Mouse (Mus musculus): ENCODE results near the gene Ccdc191. TPM values are rescaled to one million over a fixed set of nuclear protein-coding genes. Genes with fewer than 3 reads are reported as not detected.

Gene Ccdc191
- 2.9 TPM in 2 replicates for polyA plus RNA-seq (2015; fragmentation: Nextera tagmentation; extraction: Ambion mirVana)

- Histone ChIP-seq H3K4me1 (ENCODE audit: control insufficient read depth, low read depth, low read length) (peaks cover 13% of the 10 kb centered on the region), H3K4me2 (ENCODE audit: low read depth, low read length) (peak within 1 kb of the TSS; percentile 78), H3K27ac (ENCODE audit: low read length) (peak within 1 kb of the TSS; percentile 65), H3K36me3 (ENCODE audit: control insufficient read depth, insufficient read depth) (no peaks in the 10 kb centered on the region), H3K9ac (ENCODE audit: low read depth, low read length) (peak within 1 kb of the TSS; percentile 80), H3K9me3 (replicated peaks; ENCODE audit: control insufficient read depth, low read length) (no peaks in the 10 kb centered on the region), H3K27me3 (ENCODE audit: control insufficient read depth, insufficient read depth, low read depth, low read length) (no peaks in the 10 kb centered on the region), H3K4me3 (ENCODE audit: low read depth, low read length) (peak within 1 kb of the TSS; percentile 82)
- under 1% methylated on average over 33 of the region's 33 CpGs for WGBS (ENCODE audit: insufficient replicate concordance)
- ATAC-seq (ENCODE audit: low read depth), result peak; percentile 99
Measured at GRCm38 (mm10) chr16:43889208-43890004, at the start of gene Ccdc191. Gene Ccdc191, plus strand, starts transcription at chr16:43889800.

- no peaks in the 10 kb centered on the region for H3K4me1 ChIP-seq (ENCODE audit: control insufficient read depth, low read depth, low read length)
- no peak for ATAC-seq (ENCODE audit: low read depth)
- H3K9ac ChIP-seq (ENCODE audit: low read depth, low read length), result no peak overlapping the region
- no peaks in the 10 kb centered on the region for H3K27me3 ChIP-seq (ENCODE audit: control insufficient read depth, insufficient read depth, low read depth, low read length)
- H3K4me3 ChIP-seq (ENCODE audit: low read depth, low read length), result no peak overlapping the region
- no peaks in the 10 kb centered on the region for H3K36me3 ChIP-seq (ENCODE audit: control insufficient read depth, insufficient read depth)
- 48% methylated on average over 1 of the region's 1 CpGs for WGBS (ENCODE audit: insufficient replicate concordance)
- H3K4me2 ChIP-seq (ENCODE audit: low read depth, low read length), result no peak overlapping the region
- H3K27ac ChIP-seq (ENCODE audit: low read length), result no peak overlapping the region
- H3K9me3 ChIP-seq (replicated peaks; ENCODE audit: control insufficient read depth, low read length), result no peaks in the 10 kb centered on the region
Measured at GRCm38 (mm10) chr16:43841236-43841635, 48.4 kb upstream of the Ccdc191 start.

GRCm38 (mm10) chr16:43849839-43850238, 39.8 kb upstream of the Ccdc191 start:
- Histone ChIP-seq H3K4me2 (ENCODE audit: low read depth, low read length) (no peak overlapping the region), H3K9ac (ENCODE audit: low read depth, low read length) (no peak overlapping the region), H3K4me1 (ENCODE audit: control insufficient read depth, low read depth, low read length) (no peaks in the 10 kb centered on the region), H3K36me3 (ENCODE audit: control insufficient read depth, insufficient read depth) (no peaks in the 10 kb centered on the region), H3K4me3 (ENCODE audit: low read depth, low read length) (no peak overlapping the region), H3K27me3 (ENCODE audit: control insufficient read depth, insufficient read depth, low read depth, low read length) (no peaks in the 10 kb centered on the region), H3K9me3 (replicated peaks; ENCODE audit: control insufficient read depth, low read length) (no peaks in the 10 kb centered on the region), H3K27ac (ENCODE audit: low read length) (no peak overlapping the region)
- 50% methylated on average over 1 of the region's 1 CpGs for WGBS (ENCODE audit: insufficient replicate concordance)
- ATAC-seq (ENCODE audit: low read depth), result no peak

GRCm38 (mm10) chr16:43858941-43859476, 30.6 kb upstream of the Ccdc191 start:
- 72% methylated on average over 5 of the region's 5 CpGs for WGBS (ENCODE audit: insufficient replicate concordance)
- Histone ChIP-seq H3K27me3 (ENCODE audit: control insufficient read depth, insufficient read depth, low read depth, low read length) (no peaks in the 10 kb centered on the region), H3K27ac (ENCODE audit: low read length) (no peak overlapping the region), H3K36me3 (ENCODE audit: control insufficient read depth, insufficient read depth) (peaks cover 3% of the 10 kb centered on the region), H3K4me3 (ENCODE audit: low read depth, low read length) (no peak overlapping the region), H3K9me3 (replicated peaks; ENCODE audit: control insufficient read depth, low read length) (no peaks in the 10 kb centered on the region), H3K4me1 (ENCODE audit: control insufficient read depth, low read depth, low read length) (no peaks in the 10 kb centered on the region), H3K9ac (ENCODE audit: low read depth, low read length) (no peak overlapping the region), H3K4me2 (ENCODE audit: low read depth, low read length) (no peak overlapping the region)
- no peak for ATAC-seq (ENCODE audit: low read depth)

GRCm38 (mm10) chr16:43860624-43861023, 29.0 kb upstream of the Ccdc191 start:
- Histone ChIP-seq H3K9me3 (replicated peaks; ENCODE audit: control insufficient read depth, low read length) (no peaks in the 10 kb centered on the region), H3K4me3 (ENCODE audit: low read depth, low read length) (no peak overlapping the region), H3K27me3 (ENCODE audit: control insufficient read depth, insufficient read depth, low read depth, low read length) (no peaks in the 10 kb centered on the region), H3K9ac (ENCODE audit: low read depth, low read length) (no peak overlapping the region), H3K4me1 (ENCODE audit: control insufficient read depth, low read depth, low read length) (no peaks in the 10 kb centered on the region), H3K36me3 (ENCODE audit: control insufficient read depth, insufficient read depth) (peaks cover 6% of the 10 kb centered on the region), H3K27ac (ENCODE audit: low read length) (no peak overlapping the region), H3K4me2 (ENCODE audit: low read depth, low read length) (no peak overlapping the region)
- ATAC-seq (ENCODE audit: low read depth), result no peak
- 60% methylated on average over 6 of the region's 6 CpGs for WGBS (ENCODE audit: insufficient replicate concordance)

- no peaks in the 10 kb centered on the region for H3K9me3 ChIP-seq (replicated peaks; ENCODE audit: control insufficient read depth, low read length)
- no peak overlapping the region for H3K27ac ChIP-seq (ENCODE audit: low read length)
- no peak overlapping the region for H3K4me2 ChIP-seq (ENCODE audit: low read depth, low read length)
- no peak overlapping the region for H3K9ac ChIP-seq (ENCODE audit: low read depth, low read length)
- H3K36me3 ChIP-seq (ENCODE audit: control insufficient read depth, insufficient read depth), result peaks cover 5% of the 10 kb centered on the region
- no peaks in the 10 kb centered on the region for H3K27me3 ChIP-seq (ENCODE audit: control insufficient read depth, insufficient read depth, low read depth, low read length)
- H3K4me3 ChIP-seq (ENCODE audit: low read depth, low read length), result no peak overlapping the region
- no peaks in the 10 kb centered on the region for H3K4me1 ChIP-seq (ENCODE audit: control insufficient read depth, low read depth, low read length)
- no peak for ATAC-seq (ENCODE audit: low read depth)
Measured at GRCm38 (mm10) chr16:43869805-43870204, 19.8 kb upstream of the Ccdc191 start.

GRCm38 (mm10) chr16:43871419-43871818, 18.2 kb upstream of the Ccdc191 start:
- Histone ChIP-seq H3K36me3 (ENCODE audit: control insufficient read depth, insufficient read depth) (peaks cover 5% of the 10 kb centered on the region), H3K4me3 (ENCODE audit: low read depth, low read length) (no peak overlapping the region), H3K27me3 (ENCODE audit: control insufficient read depth, insufficient read depth, low read depth, low read length) (no peaks in the 10 kb centered on the region), H3K4me1 (ENCODE audit: control insufficient read depth, low read depth, low read length) (no peaks in the 10 kb centered on the region), H3K4me2 (ENCODE audit: low read depth, low read length) (no peak overlapping the region), H3K27ac (ENCODE audit: low read length) (no peak overlapping the region), H3K9ac (ENCODE audit: low read depth, low read length) (no peak overlapping the region), H3K9me3 (replicated peaks; ENCODE audit: control insufficient read depth, low read length) (no peaks in the 10 kb centered on the region)
- WGBS (ENCODE audit: insufficient replicate concordance), result 86% methylated on average over 7 of the region's 7 CpGs
- no peak for ATAC-seq (ENCODE audit: low read depth)

GRCm38 (mm10) chr16:43879769-43880168, 9.8 kb upstream of the Ccdc191 start:
- Histone ChIP-seq H3K27me3 (ENCODE audit: control insufficient read depth, insufficient read depth, low read depth, low read length) (no peaks in the 10 kb centered on the region), H3K9ac (ENCODE audit: low read depth, low read length) (no peak overlapping the region), H3K4me1 (ENCODE audit: control insufficient read depth, low read depth, low read length) (no peaks in the 10 kb centered on the region), H3K4me2 (ENCODE audit: low read depth, low read length) (no peak overlapping the region), H3K27ac (ENCODE audit: low read length) (no peak overlapping the region), H3K4me3 (ENCODE audit: low read depth, low read length) (no peak overlapping the region), H3K36me3 (ENCODE audit: control insufficient read depth, insufficient read depth) (no peaks in the 10 kb centered on the region), H3K9me3 (replicated peaks; ENCODE audit: control insufficient read depth, low read length) (no peaks in the 10 kb centered on the region)
- ATAC-seq (ENCODE audit: low read depth), result no peak
- WGBS (ENCODE audit: insufficient replicate concordance), result 63% methylated on average over 6 of the region's 6 CpGs

GRCm38 (mm10) chr16:43881636-43882035, 8.0 kb upstream of the Ccdc191 start:
- no peak overlapping the region for H3K27ac ChIP-seq (ENCODE audit: low read length)
- no peak overlapping the region for H3K9ac ChIP-seq (ENCODE audit: low read depth, low read length)
- no peak overlapping the region for H3K4me2 ChIP-seq (ENCODE audit: low read depth, low read length)
- H3K9me3 ChIP-seq (replicated peaks; ENCODE audit: control insufficient read depth, low read length), result no peaks in the 10 kb centered on the region
- no peak for ATAC-seq (ENCODE audit: low read depth)
- no peak overlapping the region for H3K4me3 ChIP-seq (ENCODE audit: low read depth, low read length)
- WGBS (ENCODE audit: insufficient replicate concordance), result 50% methylated on average over 3 of the region's 3 CpGs
- H3K27me3 ChIP-seq (ENCODE audit: control insufficient read depth, insufficient read depth, low read depth, low read length), result no peaks in the 10 kb centered on the region
- no peaks in the 10 kb centered on the region for H3K36me3 ChIP-seq (ENCODE audit: control insufficient read depth, insufficient read depth)
- no peaks in the 10 kb centered on the region for H3K4me1 ChIP-seq (ENCODE audit: control insufficient read depth, low read depth, low read length)

Data from liver, embryonic 16.5 days (tissue).